Mouse (Mus musculus) intestine, embryonic 16.5 days (tissue): Measurements from ENCODE around the gene 1110012L19Rik. TPM values are rescaled to one million over a fixed set of nuclear protein-coding genes. Genes with fewer than 3 reads are reported as not detected.
"Not testable (repeated sequence)": the region's sequence is repeated elsewhere in the genome, so short reads cannot be mapped to it uniquely, and the experiment has no call there.

Experiments used
- ATAC-seq: fragments of 200-750 bp; cut with Nextera tagmentation; 2 replicates; pipeline ENCODE4 v1.8.0; 2017; ENCODE audit warnings: moderate TSS enrichment, moderate library complexity
- H3K27ac ChIP-seq: fragments of 300-500 bp; sonication (generic); 2 replicates; pipeline ENCODE4 v1.5.1; 2014; ENCODE audit warnings: mild to moderate bottlenecking, low read length
- H3K27me3 ChIP-seq: fragments of 300-500 bp; sonication (generic); replicated peaks from 2 replicates; pipeline ENCODE4 v1.6.1; 2014; ENCODE audit warnings: low read length, control low read depth, mixed read lengths; ENCODE audit not compliant: control insufficient read depth, insufficient read depth
- H3K36me3 ChIP-seq: fragments of 300-500 bp; sonication (generic); 2 replicates; pipeline ENCODE4 v1.6.1; 2014; ENCODE audit warnings: low read length, control low read depth; ENCODE audit not compliant: control insufficient read depth, insufficient read depth
- H3K4me1 ChIP-seq: fragments of 300-500 bp; sonication (generic); 2 replicates; pipeline ENCODE4 v1.6.1; 2014; ENCODE audit warnings: low read length, control low read depth, mixed read lengths; ENCODE audit not compliant: control insufficient read depth, insufficient read depth
- H3K4me2 ChIP-seq: fragments of 300-500 bp; sonication (generic); 2 replicates; pipeline ENCODE4 v1.6.1; 2014; ENCODE audit warnings: low read depth, low read length, control low read depth
- H3K4me3 ChIP-seq: fragments of 300-500 bp; sonication (generic); 2 replicates; pipeline ENCODE4 v1.5.1; 2014; ENCODE audit warnings: mild to moderate bottlenecking, low read length
- H3K9ac ChIP-seq: fragments of 300-500 bp; sonication (generic); 2 replicates; pipeline ENCODE4 v1.6.1; 2014; ENCODE audit warnings: low read depth, low read length
- H3K9me3 ChIP-seq: fragments of 300-500 bp; sonication (generic); 2 replicates; pipeline ENCODE4 v1.6.1; 2016; ENCODE audit warnings: low read length, control low read depth; ENCODE audit not compliant: control insufficient read depth
- WGBS: fragments of 180-500 bp; shearing (Covaris S2); extraction: QIAGEN DNeasy Blood & Tissue Kit; methylation state at CpG from one replicate; pipeline ENCODE4 v1.1.7; 2014; 5-methylcytosine and 5-hydroxymethylcytosine counted together
- polyA plus RNA-seq: library from polyadenylated mRNA; unstranded; fragments of >200 nt; fragmentation: Nextera tagmentation; extraction: Ambion mirVana; gene quantifications from 2 replicates; pipeline ENCODE4 v1.2.1, GENCODE M21; 2015

The 1110012L19Rik gene
- polyA plus RNA-seq, 1 experiment from 2014 or later = 28.6 TPM

DNA sequence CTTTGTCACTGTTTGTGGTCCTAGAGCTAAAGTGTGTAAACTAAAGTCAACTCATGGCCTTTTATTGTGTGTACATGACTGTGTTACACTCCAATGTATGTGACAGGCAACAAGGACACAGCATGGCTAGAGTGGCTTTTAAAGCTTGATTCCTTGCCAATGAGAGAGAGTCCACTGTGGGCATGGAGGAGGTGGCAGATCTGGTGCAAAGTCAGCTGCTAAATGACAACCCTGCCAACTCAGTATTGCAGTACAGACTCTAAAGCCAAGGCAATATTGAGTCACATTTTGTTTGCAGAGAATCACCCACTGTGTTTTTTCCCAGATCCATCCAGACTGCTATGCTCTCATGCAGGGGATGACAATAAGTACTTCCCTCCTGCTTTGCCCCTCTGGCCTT, 7.0 kb downstream of the 1110012L19Rik start:
- H3K27ac ChIP-seq, H3K27me3 ChIP-seq, ATAC-seq, H3K9me3 ChIP-seq, H3K4me3 ChIP-seq, H3K9ac ChIP-seq, H3K36me3 ChIP-seq, H3K4me2 ChIP-seq, H3K4me1 ChIP-seq: not testable (repeated sequence)

DNA sequence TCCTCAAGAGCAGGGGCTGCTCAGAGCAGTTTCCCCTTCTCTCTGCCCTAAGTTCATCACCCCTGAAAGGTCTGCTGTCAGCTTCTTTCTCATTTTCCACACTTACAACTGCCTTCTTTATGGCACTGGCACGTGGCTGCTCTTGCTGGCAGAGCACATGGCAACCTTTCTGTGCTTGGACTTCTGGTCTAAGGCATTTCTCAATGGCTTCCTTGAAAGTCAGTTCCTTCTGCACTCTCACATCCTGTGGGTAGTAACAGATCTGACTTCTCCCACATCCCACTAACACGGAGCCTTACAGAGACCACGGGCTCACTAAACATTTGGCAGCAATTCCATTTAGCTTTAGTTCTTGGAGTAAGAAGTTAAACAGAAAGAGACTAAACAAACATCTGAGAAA, 39.8 kb downstream of the 1110012L19Rik start:
- H3K4me1 ChIP-seq = not testable (repeated sequence)

More for the DNA sequence above, 39.8 kb downstream of the 1110012L19Rik start:
- H3K27ac ChIP-seq, H3K9me3 ChIP-seq, H3K27me3 ChIP-seq, H3K4me2 ChIP-seq, H3K4me3 ChIP-seq, ATAC-seq, H3K36me3 ChIP-seq, H3K9ac ChIP-seq: not testable (repeated sequence)
- WGBS = 69% methylated on average over 3 of the region's 3 CpGs

Other genes with a start within 250 kb of the 1110012L19Rik start
- gene Ids, start 20.8 kb upstream of the 1110012L19Rik start, polyA plus RNA-seq = 1.9 and 2.1 TPM in 2 replicates
- 33.9 and 35.5 TPM in 2 replicates for gene Tmem185a, start 91.3 kb downstream of the 1110012L19Rik start, polyA plus RNA-seq